Mouse (Mus musculus): Measurements from ENCODE around the gene Scly.

DNA sequence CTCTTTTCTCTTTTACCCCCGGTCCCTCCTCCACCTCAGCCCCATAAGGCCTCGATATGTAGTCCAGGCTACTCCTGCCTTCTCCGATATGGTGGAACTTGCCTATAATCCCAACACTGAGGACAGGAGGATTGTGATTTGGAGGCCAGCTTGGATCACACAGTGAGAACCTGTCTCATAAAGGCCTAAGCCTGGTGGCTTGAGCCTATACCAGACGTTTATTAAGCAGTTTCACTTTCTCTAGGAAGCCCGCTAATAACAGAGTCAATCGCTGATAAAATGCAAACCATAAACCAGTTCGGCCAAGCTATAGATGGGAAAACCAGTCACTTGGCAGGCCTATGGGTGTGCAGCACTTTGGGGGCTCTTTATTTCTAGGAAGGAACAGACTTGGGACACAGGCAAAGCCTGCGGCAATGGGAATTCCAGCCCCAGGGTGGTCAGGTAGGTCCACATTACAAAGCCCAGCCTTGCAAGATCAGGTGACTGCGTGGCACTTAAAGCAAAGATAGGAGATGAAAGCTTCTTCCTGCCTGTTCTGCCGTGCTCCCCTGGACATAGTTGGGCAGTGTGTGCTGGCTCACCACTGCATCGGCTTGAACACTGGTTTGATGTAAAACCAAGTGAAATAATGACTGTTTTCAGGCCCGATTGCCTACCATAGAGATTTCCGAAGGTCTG, 1.0 kb downstream of the Scly start:
- TF ChIP-seq CTCF (IDR thresholded peaks at IDR 0.05; ENCODE audit: low read depth) = no peak
- TF ChIP-seq EP300 (optimal IDR thresholded peaks at IDR 0.05) = no peak
